Mouse (Mus musculus) heart, postnatal 0 days (tissue): Measurements from ENCODE around the gene Lrrk2.

Source experiments
- CTCF ChIP-seq: IDR thresholded peaks from 2 replicates; pipeline ENCODE4 v1.5.1; 2016; ENCODE audit warnings: antibody characterized with exemption, control low read depth, low read depth
- EP300 ChIP-seq: IDR thresholded peaks from 2 replicates; pipeline ENCODE4 v1.6.1; 2016; ENCODE audit warnings: antibody characterized with exemption, low read depth

DNA sequence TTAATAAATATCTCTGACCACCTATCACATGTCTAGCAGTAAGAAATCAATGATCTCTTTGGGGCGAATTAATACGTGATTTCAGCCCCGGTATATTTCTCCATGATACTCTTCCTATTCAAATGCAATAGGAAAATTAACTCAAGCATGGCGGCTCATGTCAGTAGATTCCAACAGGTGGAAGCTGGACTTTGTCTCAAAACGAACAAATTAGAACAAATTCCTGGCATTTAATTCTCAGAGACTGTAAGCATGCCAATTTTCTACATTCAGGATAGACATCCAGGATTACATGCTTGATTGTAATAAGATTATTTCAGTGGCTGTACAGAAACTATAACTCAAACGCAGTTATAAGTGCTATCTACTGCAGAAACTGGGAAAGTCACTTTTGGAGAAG, 7.4 kb upstream of the Lrrk2 start:
- TF ChIP-seq CTCF (no peak), EP300 (no peak)
